Mouse (Mus musculus) intestine, embryonic 16.5 days (tissue): Measurements from ENCODE around the gene Plekha8. TPM values are rescaled to one million over a fixed set of nuclear protein-coding genes. Genes with fewer than 3 reads are reported as not detected.
A peak's percentile ranks its signal among the peaks of the same experiment; 100 is the strongest.

Experiments used
- ATAC-seq: fragments of 200-750 bp; cut with Nextera tagmentation; 2 replicates; pipeline ENCODE4 v1.8.0; 2017; ENCODE audit warnings: moderate TSS enrichment, moderate library complexity
- H3K27ac ChIP-seq: fragments of 300-500 bp; sonication (generic); 2 replicates; pipeline ENCODE4 v1.5.1; 2014; ENCODE audit warnings: mild to moderate bottlenecking, low read length
- H3K27me3 ChIP-seq: fragments of 300-500 bp; sonication (generic); replicated peaks from 2 replicates; pipeline ENCODE4 v1.6.1; 2014; ENCODE audit warnings: low read length, control low read depth, mixed read lengths; ENCODE audit not compliant: control insufficient read depth, insufficient read depth
- H3K36me3 ChIP-seq: fragments of 300-500 bp; sonication (generic); 2 replicates; pipeline ENCODE4 v1.6.1; 2014; ENCODE audit warnings: low read length, control low read depth; ENCODE audit not compliant: control insufficient read depth, insufficient read depth
- H3K4me1 ChIP-seq: fragments of 300-500 bp; sonication (generic); 2 replicates; pipeline ENCODE4 v1.6.1; 2014; ENCODE audit warnings: low read length, control low read depth, mixed read lengths; ENCODE audit not compliant: control insufficient read depth, insufficient read depth
- H3K4me2 ChIP-seq: fragments of 300-500 bp; sonication (generic); 2 replicates; pipeline ENCODE4 v1.6.1; 2014; ENCODE audit warnings: low read depth, low read length, control low read depth
- H3K4me3 ChIP-seq: fragments of 300-500 bp; sonication (generic); 2 replicates; pipeline ENCODE4 v1.5.1; 2014; ENCODE audit warnings: mild to moderate bottlenecking, low read length
- H3K9ac ChIP-seq: fragments of 300-500 bp; sonication (generic); 2 replicates; pipeline ENCODE4 v1.6.1; 2014; ENCODE audit warnings: low read depth, low read length
- H3K9me3 ChIP-seq: fragments of 300-500 bp; sonication (generic); 2 replicates; pipeline ENCODE4 v1.6.1; 2016; ENCODE audit warnings: low read length, control low read depth; ENCODE audit not compliant: control insufficient read depth
- WGBS: fragments of 180-500 bp; shearing (Covaris S2); extraction: QIAGEN DNeasy Blood & Tissue Kit; methylation state at CpG from one replicate; pipeline ENCODE4 v1.1.7; 2014; 5-methylcytosine and 5-hydroxymethylcytosine counted together
- polyA plus RNA-seq: library from polyadenylated mRNA; unstranded; fragments of >200 nt; fragmentation: Nextera tagmentation; extraction: Ambion mirVana; gene quantifications from 2 replicates; pipeline ENCODE4 v1.2.1, GENCODE M21; 2015

Gene Plekha8
- polyA plus RNA-seq, 1 experiment from 2014 or later: 6.1 TPM

DNA sequence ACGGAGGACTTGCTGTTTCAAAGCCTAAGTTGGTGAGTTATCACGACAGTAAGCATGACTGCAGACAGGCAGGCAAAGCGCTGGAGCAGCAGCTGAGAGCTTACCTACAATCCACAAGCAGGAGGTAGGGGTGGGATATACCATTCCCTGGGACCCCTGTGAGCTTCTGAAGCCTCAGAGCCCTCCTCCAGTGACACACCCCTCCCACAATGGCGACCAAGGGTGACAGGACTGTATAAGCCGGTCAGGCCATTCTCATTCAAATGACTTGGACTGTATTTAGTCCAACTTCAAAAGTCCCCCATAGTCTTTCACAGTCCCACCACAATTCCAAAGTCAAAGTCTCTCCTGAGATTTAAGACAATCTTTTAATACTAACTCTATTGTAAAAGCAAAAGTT, 78.0 kb downstream of the Plekha8 start:
- no peak overlapping the region for H3K4me3 ChIP-seq
- H3K27me3 ChIP-seq: no peaks in the 10 kb centered on the region
- no peak for ATAC-seq
- H3K4me2 ChIP-seq: no peak overlapping the region
- WGBS: 59% methylated on average over 5 of the region's 5 CpGs
- no peaks in the 10 kb centered on the region for H3K9me3 ChIP-seq
- no peak overlapping the region for H3K9ac ChIP-seq
- no peaks in the 10 kb centered on the region for H3K4me1 ChIP-seq
- H3K36me3 ChIP-seq: no peaks in the 10 kb centered on the region
- no peak overlapping the region for H3K27ac ChIP-seq

DNA sequence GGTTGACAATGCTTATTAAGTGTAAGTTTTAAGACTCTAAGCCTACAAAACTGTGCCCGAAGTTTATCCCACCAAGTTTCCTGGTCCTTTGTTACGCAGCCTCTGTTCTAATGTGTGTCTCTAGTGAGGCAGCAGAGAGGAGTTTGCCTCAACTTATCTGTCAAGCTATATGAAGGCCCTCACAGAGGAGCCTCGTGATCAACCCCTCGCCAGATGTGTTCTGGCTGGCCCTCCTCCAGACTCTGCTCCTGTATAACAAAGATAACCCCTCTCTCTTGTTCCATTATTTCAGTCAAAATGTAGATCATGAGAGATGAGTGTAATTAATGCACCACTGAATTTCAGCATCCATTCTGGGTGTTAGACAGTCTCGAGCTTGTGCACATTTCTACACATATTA, 84.8 kb downstream of the Plekha8 start:
- H3K9ac ChIP-seq: no peak overlapping the region
- H3K27ac ChIP-seq: no peak overlapping the region
- 0 out of 2 replicates have a peak, but pooled peaks cover 5% of the 10 kb centered on the region for H3K4me1 ChIP-seq
- 78% methylated on average over 5 of the region's 5 CpGs for WGBS
- no peak for ATAC-seq
- no peak overlapping the region for H3K4me3 ChIP-seq
- H3K9me3 ChIP-seq: no peaks in the 10 kb centered on the region
- 0 out of 2 replicates have a peak, but pooled peaks cover 2% of the 10 kb centered on the region for H3K27me3 ChIP-seq
- H3K36me3 ChIP-seq: no peaks in the 10 kb centered on the region
- no peak overlapping the region for H3K4me2 ChIP-seq

DNA sequence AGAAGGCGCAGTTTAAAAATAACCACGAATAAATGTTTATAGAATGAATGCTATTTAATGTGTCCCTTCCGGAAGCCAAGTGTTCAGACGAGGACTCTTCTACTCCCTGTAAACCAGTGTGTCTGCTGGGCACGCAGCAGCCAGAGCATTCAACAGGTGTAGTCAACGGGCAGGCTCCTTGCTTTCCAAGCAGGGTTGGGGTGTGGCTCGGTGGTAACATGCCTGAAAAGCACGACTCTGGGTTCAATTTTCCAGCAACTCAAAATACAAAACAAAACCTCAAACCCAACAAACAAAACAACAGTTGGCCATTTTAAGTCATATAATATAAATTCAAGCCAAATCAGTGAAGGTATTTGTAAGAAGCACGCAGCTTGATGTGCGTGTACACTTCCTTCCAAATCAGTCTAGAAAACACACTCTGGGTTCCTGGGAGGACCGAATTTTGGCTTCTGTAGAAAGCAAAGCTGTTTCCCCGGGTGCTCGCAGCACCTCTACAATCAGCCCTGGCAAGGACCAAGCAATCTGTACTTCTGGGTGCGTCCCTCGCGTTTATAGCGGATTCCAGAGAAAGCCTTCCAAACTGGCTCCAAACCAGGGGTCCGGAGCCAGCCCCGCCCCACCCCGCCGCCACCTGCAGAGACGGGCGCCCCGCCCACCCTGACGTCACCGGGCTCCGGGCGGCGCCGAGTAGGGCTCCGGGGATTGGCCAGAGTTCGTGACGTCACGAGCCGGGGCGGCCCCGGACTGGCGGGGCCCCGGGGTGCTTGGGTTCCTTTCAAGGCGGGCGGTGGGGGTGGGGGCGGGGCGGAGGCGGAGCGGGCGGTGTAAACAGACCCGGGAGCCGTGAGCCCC, 86.2 kb downstream of the Plekha8 start, which contains the start of gene Mturn:
TSS of gene Mturn (plus strand) at position 734 of the 855 bp plus-strand sequence.
- H3K9me3 ChIP-seq: no peaks in the 10 kb centered on the region

DNA sequence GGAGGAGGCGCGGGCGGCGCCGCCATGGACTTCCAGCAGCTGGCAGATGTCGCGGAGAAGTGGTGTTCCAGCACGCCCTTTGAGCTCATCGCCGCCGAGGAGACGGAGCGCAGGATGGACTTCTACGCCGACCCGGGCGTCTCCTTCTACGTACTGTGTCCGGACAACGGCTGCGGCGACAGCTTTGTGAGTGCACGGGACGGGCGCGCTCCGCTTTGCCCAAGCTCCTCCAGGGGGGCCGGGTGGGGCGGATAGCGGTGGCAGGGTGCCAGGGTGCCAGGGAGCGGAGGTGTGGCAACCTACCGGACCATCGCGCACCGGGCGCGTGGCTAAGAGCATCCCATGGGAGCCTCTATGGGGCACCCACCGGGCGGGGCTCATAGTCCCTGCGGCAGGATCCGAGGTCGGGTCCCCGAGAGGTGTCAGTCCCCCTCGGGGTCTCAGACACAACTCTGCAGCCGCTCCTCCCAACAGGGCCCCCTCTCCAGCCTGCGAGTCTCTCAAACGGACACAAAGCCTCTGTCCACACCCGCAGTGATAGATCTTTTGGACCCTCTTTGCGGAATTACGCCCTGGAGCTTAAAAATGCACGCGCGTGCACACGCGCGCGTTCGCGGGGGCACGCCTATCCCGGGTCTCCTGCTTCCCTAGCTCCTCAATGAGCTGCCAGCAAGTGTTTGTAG, 87.0 kb downstream of the Plekha8 start:
- no peaks in the 10 kb centered on the region for H3K9me3 ChIP-seq
- peak overlapping the region; percentile 78 for H3K9ac ChIP-seq
- H3K4me3 ChIP-seq: peak overlapping the region; percentile 87
- H3K4me1 ChIP-seq: 0 out of 2 replicates have a peak, but pooled peaks cover 5% of the 10 kb centered on the region
- 0 out of 2 replicates have a peak, but pooled peaks cover 2% of the 10 kb centered on the region for H3K27me3 ChIP-seq
- no peaks in the 10 kb centered on the region for H3K36me3 ChIP-seq
- ATAC-seq: no peak
- peak overlapping the region; percentile 98 for H3K4me2 ChIP-seq
- H3K27ac ChIP-seq: peak overlapping the region; percentile 57; the same call in 1 of the 2 replicates
- under 1% methylated on average over 61 of the region's 61 CpGs for whole genome bisulfite sequencing

More for the DNA sequence above, 86.2 kb downstream of the Plekha8 start, which contains the start of gene Mturn:
- H3K4me3 ChIP-seq: peak within 1 kb of the TSS; percentile 87
- peak within 1 kb of the TSS; percentile 98 for H3K4me2 ChIP-seq
- H3K4me1 ChIP-seq: 0 out of 2 replicates have a peak, but pooled peaks cover 5% of the 10 kb centered on the region
- 2% methylated on average over 47 of the region's 48 CpGs for whole genome bisulfite sequencing
- no peaks in the 10 kb centered on the region for H3K36me3 ChIP-seq
- H3K27me3 ChIP-seq: 0 out of 2 replicates have a peak, but pooled peaks cover 2% of the 10 kb centered on the region
- H3K27ac ChIP-seq: peak within 1 kb of the TSS; percentile 57; the same call in 1 of the 2 replicates
- H3K9ac ChIP-seq: peak within 1 kb of the TSS; percentile 78
- peak; percentile 99 for ATAC-seq

DNA sequence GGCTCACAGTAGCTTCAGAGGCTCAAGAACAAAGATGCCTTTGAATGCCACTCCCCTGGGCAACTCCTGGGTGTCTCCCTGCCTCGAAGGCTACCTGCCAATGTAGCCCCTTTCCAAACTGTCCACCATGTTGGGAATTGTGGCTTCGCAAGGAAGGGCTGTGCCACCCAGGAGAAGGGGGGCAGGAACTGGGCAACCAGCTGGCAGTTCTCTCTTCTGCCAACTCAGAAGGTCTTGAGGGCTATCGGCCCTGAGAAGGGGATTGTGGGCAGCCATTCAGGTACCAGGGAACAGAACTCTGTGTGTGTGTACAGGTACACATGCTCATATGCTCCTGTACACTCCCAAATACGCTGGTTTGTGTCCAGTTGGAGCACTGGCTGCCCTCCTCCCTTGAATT, 89.2 kb downstream of the Plekha8 start:
- Histone ChIP-seq H3K4me2 (no peak overlapping the region), H3K27me3 (0 out of 2 replicates have a peak, but pooled peaks cover 2% of the 10 kb centered on the region), H3K27ac (no peak overlapping the region), H3K36me3 (no peaks in the 10 kb centered on the region), H3K9me3 (no peaks in the 10 kb centered on the region), H3K9ac (no peak overlapping the region), H3K4me1 (0 out of 2 replicates have a peak, but pooled peaks cover 5% of the 10 kb centered on the region), H3K4me3 (no peak overlapping the region)
- no peak for ATAC-seq
- 90% methylated on average over 4 of the region's 4 CpGs for WGBS

DNA sequence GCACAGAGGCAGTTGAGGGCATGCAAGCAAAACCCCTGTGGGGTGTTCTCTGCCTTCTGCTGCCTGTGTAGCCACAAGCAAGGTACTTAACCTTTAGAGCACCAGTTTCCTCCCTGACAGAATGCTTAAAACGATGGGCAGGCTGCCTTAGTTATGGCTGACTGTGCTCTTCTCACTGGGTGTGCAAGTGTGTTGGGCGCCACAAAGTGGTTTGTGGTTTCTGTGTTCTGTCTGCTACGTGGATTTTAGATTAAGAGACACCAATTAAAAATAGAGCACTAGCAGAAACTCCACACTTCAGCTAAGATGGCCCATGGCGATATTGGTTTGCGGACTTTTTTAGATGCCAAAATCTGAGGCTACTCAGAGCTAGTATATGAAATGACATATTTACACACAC, 90.2 kb downstream of the Plekha8 start:
- ATAC-seq: no peak
- 85% methylated on average over 5 of the region's 5 CpGs for WGBS

DNA sequence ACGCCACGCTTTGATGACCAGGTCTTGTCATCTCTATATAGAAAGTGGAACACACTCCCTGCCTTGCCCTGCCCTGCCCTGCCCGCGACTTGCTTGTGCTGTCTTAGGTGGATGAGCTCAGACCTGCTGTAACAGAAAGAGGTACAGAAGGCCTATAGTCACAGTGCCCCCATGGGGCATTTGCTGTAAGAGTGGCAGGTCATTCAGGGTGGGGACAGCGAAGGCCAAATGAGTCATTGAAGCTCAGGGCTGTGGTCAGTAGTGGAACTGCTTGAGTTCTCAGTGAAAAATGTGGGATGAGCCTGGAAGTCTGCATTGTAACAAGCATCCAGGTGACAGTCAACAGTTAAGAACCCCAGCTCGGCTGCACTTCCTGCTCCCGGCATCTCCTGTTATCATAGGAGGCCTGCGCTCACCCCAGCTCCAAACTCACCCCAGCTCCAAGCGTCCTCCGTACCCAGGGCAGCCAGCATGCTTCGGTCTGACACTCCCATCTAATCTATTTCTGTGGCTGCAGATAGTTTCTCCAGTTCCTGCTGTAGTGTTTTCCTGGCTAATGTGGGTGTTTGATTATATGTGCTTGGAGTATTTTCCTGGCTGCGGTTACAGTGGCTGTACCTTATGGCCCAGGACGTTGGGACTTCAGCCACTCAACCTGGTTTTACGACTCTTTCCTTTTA, 90.9 kb downstream of the Plekha8 start:
- no peak overlapping the region for H3K4me3 ChIP-seq
- no peaks in the 10 kb centered on the region for H3K9me3 ChIP-seq
- no peak overlapping the region for H3K9ac ChIP-seq
- 0 out of 2 replicates have a peak, but pooled peaks cover 1% of the 10 kb centered on the region for H3K4me1 ChIP-seq
- no peaks in the 10 kb centered on the region for H3K36me3 ChIP-seq
- H3K27me3 ChIP-seq: 0 out of 2 replicates have a peak, but pooled peaks cover 2% of the 10 kb centered on the region
- H3K27ac ChIP-seq: no peak overlapping the region
- ATAC-seq: no peak
- 65% methylated on average over 14 of the region's 14 CpGs for WGBS
- H3K4me2 ChIP-seq: no peak overlapping the region

More for the DNA sequence above, 90.2 kb downstream of the Plekha8 start:
- no peaks in the 10 kb centered on the region for H3K9me3 ChIP-seq
- no peaks in the 10 kb centered on the region for H3K36me3 ChIP-seq
- 0 out of 2 replicates have a peak, but pooled peaks cover 2% of the 10 kb centered on the region for H3K27me3 ChIP-seq
- H3K27ac ChIP-seq: no peak overlapping the region
- H3K4me1 ChIP-seq: 0 out of 2 replicates have a peak, but pooled peaks cover 5% of the 10 kb centered on the region
- H3K9ac ChIP-seq: no peak overlapping the region
- H3K4me2 ChIP-seq: no peak overlapping the region
- no peak overlapping the region for H3K4me3 ChIP-seq

DNA sequence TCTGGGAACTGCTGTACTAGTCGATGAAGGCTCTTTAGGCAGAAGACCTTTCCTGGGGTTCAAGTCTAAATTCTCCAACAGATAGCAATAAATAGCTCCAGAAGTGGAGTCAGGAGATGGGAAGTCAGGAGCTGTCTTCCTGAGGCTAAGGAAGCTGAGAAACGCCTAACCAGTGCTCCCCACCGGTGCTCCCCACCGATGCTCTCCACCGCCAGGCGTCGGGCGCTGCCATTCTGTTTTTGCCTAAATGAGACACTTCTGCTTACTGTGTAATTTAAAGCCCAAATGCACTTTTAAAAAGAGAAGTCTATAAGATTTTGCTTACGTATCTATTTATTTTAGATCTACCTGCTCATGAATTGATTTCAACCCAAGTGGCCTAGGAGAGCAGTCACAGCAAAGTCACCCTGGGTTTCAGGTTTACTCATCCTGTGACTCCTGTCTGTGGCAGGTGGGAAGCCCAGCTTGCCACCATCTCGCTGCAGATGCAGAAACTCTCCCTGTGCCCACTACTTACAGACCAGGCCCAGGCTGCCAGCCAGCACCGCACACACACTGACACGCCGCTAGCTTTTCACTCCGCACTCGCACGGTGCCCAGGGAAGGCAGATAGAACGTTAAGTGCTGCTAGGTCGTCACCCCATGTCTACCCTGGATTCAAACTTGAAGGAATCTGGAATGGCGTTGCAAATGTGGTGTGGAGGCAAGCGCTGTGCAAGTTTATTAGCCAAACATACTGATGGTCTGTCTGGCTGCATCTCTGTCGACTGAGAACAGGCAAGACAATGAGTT, 92.2 kb downstream of the Plekha8 start:
- Histone ChIP-seq H3K9ac (no peak overlapping the region), H3K4me2 (no peak overlapping the region), H3K4me1 (no peaks in the 10 kb centered on the region), H3K9me3 (no peaks in the 10 kb centered on the region), H3K4me3 (no peak overlapping the region), H3K36me3 (no peaks in the 10 kb centered on the region), H3K27me3 (0 out of 2 replicates have a peak, but pooled peaks cover 2% of the 10 kb centered on the region), H3K27ac (no peak overlapping the region)
- WGBS: 87% methylated on average over 21 of the region's 21 CpGs
- ATAC-seq: no peak
